Mouse (Mus musculus) ovary, adult 18-20 months (tissue): ENCODE measurements around the gene Rinl.

Experiments
- DNase-seq: peaks from one replicate; pipeline ENCODE4 v3.0.0; 2022; ENCODE audit warnings: low spot score, mixed read lengths

Rinl gene

GRCm38 (mm10) chr7:28823932-28824331 is 35.2 kb downstream of the Rinl start:
- no peak for DNase-seq

- peak; percentile 89 for DNase-seq
Observed at GRCm38 (mm10) chr7:28824941-28825685, 36.3 kb downstream of the Rinl start, which contains the start of gene Ech1. TSS of gene Ech1 (plus strand) at chr7:28825217.

- no peak for DNase-seq
Observed at GRCm38 (mm10) chr7:28825686-28826401, 37.1 kb downstream of the Rinl start.

- DNase-seq, result no peak
Observed at GRCm38 (mm10) chr7:28826402-28826772, 37.6 kb downstream of the Rinl start.

- DNase-seq, result peak; percentile 60
Observed at GRCm38 (mm10) chr7:28827338-28827737, 38.6 kb downstream of the Rinl start.

GRCm38 (mm10) chr7:28829821-28830220 is 41.1 kb downstream of the Rinl start:
- no peak for DNase-seq

- DNase-seq, result no peak
Observed at GRCm38 (mm10) chr7:28830981-28831380, 42.2 kb downstream of the Rinl start.

- no peak for DNase-seq
Observed at GRCm38 (mm10) chr7:28831411-28832125, 42.8 kb downstream of the Rinl start.

- no peak for DNase-seq
Observed at GRCm38 (mm10) chr7:28832137-28832536, 43.4 kb downstream of the Rinl start.

- DNase-seq, result no peak
Observed at GRCm38 (mm10) chr7:28833723-28834347, 45.1 kb downstream of the Rinl start, which contains the start of gene Lgals4. TSS of gene Lgals4 (plus strand) at chr7:28833854.

GRCm38 (mm10) chr7:28836936-28837335 is 48.2 kb downstream of the Rinl start:
- DNase-seq, result no peak

- no peak for DNase-seq
Observed at GRCm38 (mm10) chr7:28838331-28838730, 49.6 kb downstream of the Rinl start.

GRCm38 (mm10) chr7:28847273-28847672 is 58.5 kb downstream of the Rinl start:
- DNase-seq, result no peak
